Mouse (Mus musculus) midbrain, embryonic 14.5 days (tissue): Measurements from ENCODE around the gene Amz1. TPM values are rescaled to one million over a fixed set of nuclear protein-coding genes. Genes with fewer than 3 reads are reported as not detected.

Experiments used
- ATAC-seq: fragments of 200-750 bp; cut with Nextera tagmentation; 2 replicates; pipeline ENCODE4 v1.8.0; 2017; ENCODE audit warnings: moderate number of reproducible peaks, moderate library complexity; ENCODE audit not compliant: low FRiP score, low TSS enrichment
- DNase-seq: peaks from one replicate; pipeline ENCODE4 v3.0.0-alpha.2; 2015
- H3K27ac ChIP-seq: fragments of 300-500 bp; sonication (generic); replicated peaks from 2 replicates; pipeline ENCODE4 v1.5.1; 2014; ENCODE audit warnings: mild to moderate bottlenecking, low read depth, low read length, moderate library complexity
- H3K27me3 ChIP-seq: fragments of 300-500 bp; sonication (generic); 2 replicates; pipeline ENCODE4 v1.6.1; 2014; ENCODE audit warnings: low read length, control low read depth, mixed read lengths; ENCODE audit not compliant: control insufficient read depth, insufficient read depth
- H3K36me3 ChIP-seq: fragments of 300-500 bp; sonication (generic); 2 replicates; pipeline ENCODE4 v1.6.1; 2014; ENCODE audit warnings: low read length, control low read depth; ENCODE audit not compliant: control insufficient read depth, insufficient read depth
- H3K4me1 ChIP-seq: fragments of 300-500 bp; sonication (generic); 2 replicates; pipeline ENCODE4 v1.6.1; 2014; ENCODE audit warnings: mild to moderate bottlenecking, antibody characterized with exemption, low read length, control low read depth; ENCODE audit not compliant: control insufficient read depth, insufficient read depth
- H3K4me2 ChIP-seq: fragments of 300-500 bp; sonication (generic); 2 replicates; pipeline ENCODE4 v1.6.1; 2014; ENCODE audit warnings: mild to moderate bottlenecking, low read length, moderate library complexity
- H3K4me3 ChIP-seq: fragments of 300-500 bp; sonication (generic); replicated peaks from 2 replicates; pipeline ENCODE4 v1.5.1; 2014; ENCODE audit warnings: low read depth, low read length
- H3K9ac ChIP-seq: fragments of 300-500 bp; sonication (generic); replicated peaks from 2 replicates; pipeline ENCODE4 v1.6.1; 2014; ENCODE audit warnings: mild to moderate bottlenecking, low read length, moderate library complexity
- H3K9me3 ChIP-seq: fragments of 300-500 bp; sonication (generic); 2 replicates; pipeline ENCODE4 v1.6.1; 2016; ENCODE audit warnings: low read length, control low read depth, mixed read lengths; ENCODE audit not compliant: control insufficient read depth
- WGBS: fragments of 180-500 bp; shearing (Covaris S2); extraction: QIAGEN DNeasy Blood & Tissue Kit; methylation state at CpG from one replicate; pipeline ENCODE4 v1.1.7; 2014; 5-methylcytosine and 5-hydroxymethylcytosine counted together
- polyA plus RNA-seq: library from polyadenylated mRNA; unstranded; fragments of >200 nt; fragmentation: Nextera tagmentation; extraction: Ambion mirVana; gene quantifications from 2 replicates; pipeline ENCODE4 v1.2.1, GENCODE M21; 2014

Gene Amz1
- polyA plus RNA-seq, 1 experiment from 2014 or later: 1.9 TPM

DNA sequence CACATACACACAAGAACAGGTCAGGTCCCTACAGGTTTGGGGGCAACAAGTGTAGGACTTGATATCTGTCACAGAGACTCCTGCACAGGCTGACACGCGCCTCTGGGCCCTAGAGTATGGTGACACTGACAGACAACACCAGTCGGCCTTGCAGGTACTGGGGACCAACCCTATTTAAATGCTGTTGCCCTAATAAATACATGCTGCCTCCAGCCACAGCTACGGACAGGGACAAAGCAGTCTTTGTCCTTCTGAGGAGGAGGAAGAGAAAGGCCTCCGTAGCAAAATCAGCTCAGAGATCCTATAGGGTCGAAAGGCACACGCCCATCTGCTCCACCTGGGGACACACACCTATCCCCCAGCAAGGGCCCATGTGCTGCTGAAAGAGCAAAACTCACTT, 27.9 kb upstream of the Amz1 start:
- no peak overlapping the region for H3K9ac ChIP-seq
- 90% methylated on average over 7 of the region's 7 CpGs for WGBS
- H3K4me1 ChIP-seq: peaks cover 2% of the 10 kb centered on the region
- no peak overlapping the region for H3K4me3 ChIP-seq
- H3K4me2 ChIP-seq: no peak overlapping the region
- no peaks in the 10 kb centered on the region for H3K27me3 ChIP-seq
- H3K27ac ChIP-seq: no peak overlapping the region
- ATAC-seq (no peak), DNase-seq (no peak)
- H3K9me3 ChIP-seq: no peaks in the 10 kb centered on the region
- peaks cover 50% of the 10 kb centered on the region for H3K36me3 ChIP-seq

DNA sequence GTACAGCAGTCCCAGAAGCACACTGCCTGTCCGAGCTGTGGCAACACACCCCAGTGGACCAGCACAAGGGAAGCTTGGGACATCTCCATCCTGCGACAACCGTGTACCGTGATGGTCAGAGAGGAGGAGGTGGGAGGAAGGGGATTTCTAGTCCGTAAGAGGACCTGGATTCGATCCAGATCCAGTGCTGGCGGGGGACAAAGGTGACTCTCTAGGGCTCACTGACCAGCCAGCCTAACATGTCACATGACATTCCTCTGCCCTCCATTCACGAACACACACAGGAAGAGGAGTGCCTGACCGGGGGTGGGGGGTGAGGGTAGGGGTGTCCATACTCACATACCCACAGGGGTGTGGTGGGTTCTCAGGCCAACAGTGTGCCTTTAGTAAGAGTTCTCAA, 24.2 kb upstream of the Amz1 start:
- Histone ChIP-seq H3K4me2 (no peak overlapping the region), H3K9ac (no peak overlapping the region), H3K36me3 (peaks cover 32% of the 10 kb centered on the region), H3K9me3 (no peaks in the 10 kb centered on the region), H3K4me3 (no peak overlapping the region), H3K27ac (no peak overlapping the region), H3K27me3 (no peaks in the 10 kb centered on the region), H3K4me1 (peaks cover 14% of the 10 kb centered on the region)
- no peak for DNase-seq
- WGBS: 85% methylated on average over 9 of the region's 9 CpGs
- no peak for ATAC-seq

DNA sequence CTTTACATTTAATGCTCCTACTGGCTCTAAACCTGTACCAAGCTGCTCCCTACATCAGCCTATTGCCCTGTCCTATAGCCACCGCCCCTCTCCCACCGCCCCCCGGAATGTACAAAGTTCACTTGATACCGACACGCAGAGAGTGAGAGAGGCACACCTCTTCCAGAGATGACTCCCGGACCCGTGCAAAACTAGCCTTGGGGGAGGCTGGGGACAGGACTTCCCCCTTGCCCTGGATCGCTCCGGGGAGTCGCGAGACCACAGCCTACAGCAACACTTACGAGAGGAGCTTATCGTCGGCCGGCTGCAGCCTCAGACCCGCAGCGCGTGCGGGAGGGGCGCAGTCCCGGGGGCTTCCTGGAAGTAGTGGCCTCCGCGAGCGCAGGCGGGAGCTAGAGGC, 22.3 kb upstream of the Amz1 start:
- Histone ChIP-seq H3K4me3 (peak overlapping the region; percentile 64), H3K36me3 (peaks cover 24% of the 10 kb centered on the region), H3K9me3 (no peaks in the 10 kb centered on the region), H3K9ac (peak overlapping the region; percentile 82), H3K27me3 (no peaks in the 10 kb centered on the region), H3K27ac (peak overlapping the region; percentile 85), H3K4me2 (peak overlapping the region; percentile 74), H3K4me1 (peaks cover 22% of the 10 kb centered on the region)
- DNase-seq: no peak
- peak; percentile 0; the same call in 1 of the 2 replicates for ATAC-seq
- WGBS: under 1% methylated on average over 25 of the region's 25 CpGs

DNA sequence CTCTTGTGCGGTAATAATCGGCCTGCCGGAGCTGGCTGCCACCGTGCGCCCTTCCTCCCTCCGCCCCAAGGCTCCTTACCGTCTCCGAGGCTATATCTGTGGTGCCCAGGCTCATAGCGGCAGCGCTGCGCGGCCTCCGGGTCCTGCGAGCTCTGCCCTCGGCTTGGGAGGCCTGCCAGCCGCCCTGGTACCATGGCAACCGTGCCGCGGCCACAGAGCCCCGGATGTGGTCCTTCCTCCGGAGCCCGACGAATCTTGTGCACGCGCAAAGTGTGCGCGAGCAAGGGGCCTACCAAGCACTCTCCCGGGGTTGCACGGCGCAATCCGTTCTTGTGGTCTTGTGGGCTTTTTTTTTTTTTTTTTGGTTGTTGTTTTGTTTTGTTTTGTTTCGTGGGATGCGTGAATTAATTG, 21.8 kb upstream of the Amz1 start, which contains the start of gene Iqce:
Iqce (minus strand) TSS at position 276 of the 411 bp plus-strand sequence.
- Histone ChIP-seq H3K4me2 (peak within 1 kb of the TSS; percentile 74), H3K36me3 (peaks cover 21% of the 10 kb centered on the region), H3K4me1 (peaks cover 22% of the 10 kb centered on the region), H3K9me3 (no peaks in the 10 kb centered on the region), H3K27ac (peak within 1 kb of the TSS; percentile 85), H3K27me3 (no peaks in the 10 kb centered on the region), H3K4me3 (peak within 1 kb of the TSS; percentile 64), H3K9ac (peak within 1 kb of the TSS; percentile 82)
- under 1% methylated on average over 31 of the region's 33 CpGs for WGBS
- ATAC-seq (peak; percentile 57), DNase-seq (peak; percentile 97)

DNA sequence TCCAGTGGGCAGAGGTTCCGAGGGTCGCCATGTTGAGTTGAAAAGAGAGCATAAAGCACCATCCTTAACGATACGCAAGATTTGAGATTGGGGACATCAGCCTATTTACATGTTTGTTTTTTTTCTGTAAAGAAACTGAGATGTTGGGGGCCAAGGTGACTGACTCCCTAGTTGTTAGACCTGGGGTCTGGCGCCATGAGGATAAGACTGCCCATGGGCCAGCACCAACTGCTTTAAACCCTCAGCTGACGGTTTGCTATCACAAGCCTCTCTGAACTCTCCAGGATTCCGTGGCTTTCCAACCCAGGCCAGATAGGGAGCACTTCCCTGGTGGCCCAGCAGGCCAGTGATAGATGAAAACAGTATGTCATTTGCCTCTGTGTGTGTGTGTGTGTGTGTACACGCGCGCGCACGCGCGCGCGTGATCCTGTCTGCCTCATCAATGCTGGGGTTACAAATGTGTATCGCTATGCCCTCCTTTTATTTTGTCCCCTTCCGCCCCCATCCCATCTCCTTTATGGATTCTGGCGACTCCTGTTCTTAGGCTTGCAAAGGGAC, 21.2 kb upstream of the Amz1 start:
- ATAC-seq (no peak), DNase-seq (peak; percentile 17)
- Histone ChIP-seq H3K4me2 (peak overlapping the region; percentile 74), H3K4me3 (peak overlapping the region; percentile 64), H3K36me3 (peaks cover 16% of the 10 kb centered on the region), H3K9ac (0 out of 2 replicates have a peak overlapping the region, but pooled peaks have one; percentile 82), H3K27me3 (no peaks in the 10 kb centered on the region), H3K4me1 (peaks cover 22% of the 10 kb centered on the region), H3K9me3 (no peaks in the 10 kb centered on the region), H3K27ac (peak overlapping the region; percentile 85)
- WGBS: 67% methylated on average over 19 of the region's 19 CpGs

DNA sequence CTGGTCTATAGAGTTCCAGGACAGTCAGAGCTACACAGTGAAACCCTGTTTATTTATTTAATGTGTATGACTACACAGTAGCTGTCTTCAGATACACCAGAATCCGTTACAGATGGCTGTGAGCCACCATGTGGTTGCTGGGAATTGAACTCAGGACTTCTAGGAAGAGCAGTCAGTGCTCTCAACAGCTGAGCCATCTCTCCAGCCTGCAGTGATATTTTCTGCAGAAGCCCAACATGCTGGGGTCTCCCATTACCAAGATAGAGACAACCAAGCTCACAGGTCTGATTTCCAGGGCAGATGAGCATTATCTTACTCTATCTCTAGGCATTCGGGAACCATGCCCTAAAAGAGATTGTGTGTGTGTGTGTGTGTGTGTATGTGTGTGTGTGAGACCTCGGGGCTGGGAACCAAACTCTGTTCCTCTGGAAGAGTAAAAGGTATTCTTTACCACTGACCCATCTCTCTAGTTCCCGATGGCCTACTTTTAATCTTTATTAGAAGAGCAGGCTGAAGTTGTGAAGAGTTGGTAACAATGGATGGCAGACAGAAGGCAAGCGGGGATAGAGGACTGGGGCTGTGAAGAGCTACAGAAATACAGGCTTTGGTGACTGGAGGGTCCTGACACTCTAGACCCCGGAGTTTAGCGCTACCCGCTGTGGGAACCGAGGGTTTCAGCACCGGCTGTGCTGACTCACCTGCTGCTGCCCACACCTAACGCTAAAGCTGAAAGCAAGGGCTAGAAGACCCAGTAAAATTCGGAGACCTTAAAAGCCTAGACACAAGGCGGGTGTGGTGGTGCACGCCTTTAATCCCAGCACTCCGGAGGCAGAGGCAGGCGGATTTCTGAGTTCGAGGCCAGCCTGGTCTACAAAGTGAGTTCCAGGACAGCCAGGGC, 20.2 kb upstream of the Amz1 start:
- DNase-seq (peak; percentile 10), ATAC-seq (no peak)
- H3K4me1 ChIP-seq: peaks cover 22% of the 10 kb centered on the region
- H3K9ac ChIP-seq: no peak overlapping the region; the same call in 1 of the 2 replicates
- H3K4me3 ChIP-seq: peak overlapping the region; percentile 56
- H3K9me3 ChIP-seq: no peaks in the 10 kb centered on the region
- H3K36me3 ChIP-seq: 0 out of 2 replicates have a peak, but pooled peaks cover 10% of the 10 kb centered on the region
- H3K27ac ChIP-seq: peak overlapping the region; percentile 87
- no peaks in the 10 kb centered on the region for H3K27me3 ChIP-seq
- H3K4me2 ChIP-seq: peak overlapping the region; percentile 65
- 42% methylated on average over 17 of the region's 17 CpGs for WGBS

DNA sequence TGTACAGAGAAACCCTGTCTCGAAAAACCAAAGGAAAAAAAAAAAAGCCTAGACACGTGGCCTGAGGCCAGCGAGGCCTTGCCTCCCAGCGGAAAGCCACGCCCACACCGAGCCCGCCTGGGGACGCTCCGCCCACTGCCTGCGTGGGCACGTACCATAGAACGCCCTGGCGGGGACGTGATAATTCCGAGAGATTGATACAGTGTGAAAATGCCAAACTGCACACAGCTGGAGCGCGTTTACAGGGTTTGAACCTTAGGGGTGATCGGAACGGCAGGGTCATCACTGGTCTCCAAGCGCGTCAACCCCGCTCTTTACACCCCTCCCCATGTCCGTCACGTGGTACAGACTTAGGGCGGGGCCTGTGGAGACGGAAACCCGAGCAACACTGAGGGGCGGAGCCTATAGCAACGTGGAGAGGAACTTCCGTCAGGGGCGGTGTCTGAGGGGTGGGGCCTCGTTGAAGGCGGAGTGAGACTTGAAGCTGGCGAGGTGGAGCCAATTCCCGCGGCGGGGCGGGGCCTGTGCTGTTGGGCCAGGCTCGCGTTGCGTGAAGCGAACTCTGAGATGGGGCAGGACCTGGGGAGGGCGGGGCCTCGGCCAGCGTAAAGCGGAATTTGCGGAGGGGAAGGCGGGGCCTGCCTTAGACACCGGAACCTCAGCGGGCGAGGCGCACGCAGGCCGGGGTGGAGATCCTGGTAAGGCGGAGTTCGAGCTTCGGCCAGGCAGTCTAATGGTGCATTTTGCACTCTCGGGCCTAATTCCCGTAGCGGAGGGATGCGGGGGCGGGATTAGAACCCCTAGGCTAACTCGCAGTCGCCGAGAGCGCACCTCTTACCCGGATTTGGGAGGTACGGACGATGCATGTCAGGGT, 19.3 kb upstream of the Amz1 start, which contains the start of gene Brat1:
Brat1 (plus strand) TSS at position 634 of the 874 bp plus-strand sequence.
- under 1% methylated on average over 69 of the region's 69 CpGs for WGBS
- H3K9ac ChIP-seq: peak within 1 kb of the TSS; percentile 70
- DNase-seq (peak; percentile 100), ATAC-seq (peak; percentile 91)
- peaks cover 22% of the 10 kb centered on the region for H3K4me1 ChIP-seq
- peaks cover 4% of the 10 kb centered on the region; the same call in 1 of the 2 replicates for H3K36me3 ChIP-seq
- no peaks in the 10 kb centered on the region for H3K27me3 ChIP-seq
- peak within 1 kb of the TSS; percentile 56 for H3K4me3 ChIP-seq
- peak within 1 kb of the TSS; percentile 65 for H3K4me2 ChIP-seq
- H3K27ac ChIP-seq: peak within 1 kb of the TSS; percentile 87
- H3K9me3 ChIP-seq: no peaks in the 10 kb centered on the region

DNA sequence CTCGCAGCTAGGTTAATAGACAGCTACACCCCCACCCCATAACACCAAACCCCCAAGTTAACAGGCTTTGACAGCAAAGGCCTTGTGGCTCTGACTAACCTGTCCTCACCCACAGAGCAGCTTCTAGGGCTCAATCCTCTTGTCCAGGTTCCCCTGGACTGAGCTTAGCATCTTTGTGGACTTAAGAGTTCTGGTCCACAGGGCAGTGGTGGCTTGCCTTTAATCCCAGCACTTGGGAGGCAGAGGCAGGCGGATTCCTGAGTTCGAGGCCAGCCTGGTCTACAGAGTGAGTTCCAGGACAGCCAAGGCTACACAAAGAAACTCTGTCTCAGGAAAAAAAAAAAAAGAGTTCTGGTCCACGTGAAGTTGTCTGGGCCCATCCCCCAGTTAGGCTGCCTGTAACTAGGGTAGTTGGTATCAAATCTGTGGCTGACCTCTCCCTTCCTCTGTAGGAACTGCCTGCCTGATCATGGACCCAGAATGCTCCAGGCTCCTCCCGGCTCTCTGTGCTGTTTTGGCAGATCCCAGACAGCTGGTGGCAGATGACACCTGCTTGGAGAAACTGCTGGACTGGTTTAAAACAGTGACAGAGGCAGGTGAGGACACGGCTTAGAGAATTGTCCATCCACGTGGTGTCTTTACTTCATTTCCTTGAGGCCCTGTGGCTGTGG, 18.3 kb upstream of the Amz1 start:
- peak overlapping the region; percentile 70 for H3K9ac ChIP-seq
- peak overlapping the region; percentile 65 for H3K4me2 ChIP-seq
- peak overlapping the region; percentile 56 for H3K4me3 ChIP-seq
- peaks cover 22% of the 10 kb centered on the region for H3K4me1 ChIP-seq
- no peak for DNase-seq
- WGBS: 69% methylated on average over 7 of the region's 7 CpGs
- H3K9me3 ChIP-seq: no peaks in the 10 kb centered on the region
- H3K27ac ChIP-seq: peak overlapping the region; percentile 78; the same call in 1 of the 2 replicates
- H3K27me3 ChIP-seq: no peaks in the 10 kb centered on the region
- no peak for ATAC-seq
- peaks cover 13% of the 10 kb centered on the region for H3K36me3 ChIP-seq
